Mouse (Mus musculus) ES-Bruce4 (cell line): ENCODE results near the gene Mpst.

Experiments
- CTCF ChIP-seq: IDR thresholded peaks from one replicate; pipeline ENCODE4 v1.8.1; 2011; ENCODE audit warnings: low read depth, low read length
- EP300 ChIP-seq: IDR thresholded peaks from 2 replicates; pipeline ENCODE4 v1.6.1; 2011; ENCODE audit warnings: low read depth, low read length; ENCODE audit not compliant: insufficient read depth

- TF ChIP-seq EP300 (no peak), CTCF (no peak)
Measured at GRCm38 (mm10) chr15:78429871-78430622, 23.8 kb downstream of the Mpst start.
